Mouse (Mus musculus) liver, embryonic 15.5 days (tissue): ENCODE results near the gene Dock2. TPM values are rescaled to one million over a fixed set of nuclear protein-coding genes. Genes with fewer than 3 reads are reported as not detected.

Source experiments
- ATAC-seq: fragments of 200-750 bp; cut with Nextera tagmentation; 2 replicates; pipeline ENCODE4 v1.8.0; 2017; ENCODE audit warnings: moderate number of reproducible peaks, mild to moderate bottlenecking, moderate library complexity; ENCODE audit not compliant: insufficient read depth
- H3K27ac ChIP-seq: fragments of 300-500 bp; sonication (generic); replicated peaks from 2 replicates; pipeline ENCODE4 v1.5.1; 2015; ENCODE audit warnings: mild to moderate bottlenecking, inconsistent platforms
- H3K27me3 ChIP-seq: fragments of 300-500 bp; sonication (generic); 2 replicates; pipeline ENCODE4 v1.6.1; 2015; ENCODE audit warnings: mild to moderate bottlenecking, inconsistent platforms
- H3K36me3 ChIP-seq: fragments of 300-500 bp; sonication (generic); replicated peaks from 2 replicates; pipeline ENCODE4 v1.6.1; 2015; ENCODE audit warnings: moderate library complexity, mild to moderate bottlenecking, inconsistent platforms
- H3K4me1 ChIP-seq: fragments of 300-500 bp; sonication (generic); replicated peaks from 2 replicates; pipeline ENCODE4 v1.6.1; 2015; ENCODE audit warnings: inconsistent platforms
- H3K4me2 ChIP-seq: fragments of 300-500 bp; sonication (generic); 2 replicates; pipeline ENCODE4 v1.6.1; 2015; ENCODE audit warnings: moderate library complexity, mild to moderate bottlenecking, inconsistent platforms
- H3K4me3 ChIP-seq: fragments of 300-500 bp; sonication (generic); replicated peaks from 2 replicates; pipeline ENCODE4 v1.5.1; 2015; ENCODE audit warnings: mild to moderate bottlenecking, inconsistent platforms
- H3K9ac ChIP-seq: fragments of 300-500 bp; sonication (generic); 2 replicates; pipeline ENCODE4 v1.6.1; 2015; ENCODE audit warnings: moderate library complexity, mild to moderate bottlenecking, inconsistent platforms
- H3K9me3 ChIP-seq: fragments of 300-500 bp; sonication (generic); replicated peaks from 2 replicates; pipeline ENCODE4 v1.6.1; 2016; ENCODE audit warnings: inconsistent platforms
- WGBS: fragments of 180-500 bp; shearing (Covaris S2); methylation state at CpG from one replicate; pipeline ENCODE4 v1.1.7; 2015; ENCODE audit warnings: mixed read lengths; ENCODE audit not compliant: insufficient replicate concordance; 5-methylcytosine and 5-hydroxymethylcytosine counted together
- polyA plus RNA-seq: library from polyadenylated mRNA; unstranded; fragments of >200 nt; fragmentation: Nextera tagmentation; extraction: Ambion mirVana; gene quantifications from 2 replicates; pipeline ENCODE4 v1.2.1, GENCODE M21; 2015

The Dock2 gene
- polyA plus RNA-seq, 1 experiment from 2014 or later = 4.6 TPM

- no peak overlapping the region for H3K4me2 ChIP-seq
- H3K36me3 ChIP-seq = no peaks in the 10 kb centered on the region
- no peaks in the 10 kb centered on the region for H3K4me1 ChIP-seq
- H3K4me3 ChIP-seq = no peak overlapping the region
- WGBS = 57% methylated on average over 5 of the region's 5 CpGs
- H3K27me3 ChIP-seq = no peaks in the 10 kb centered on the region
- H3K9ac ChIP-seq = no peak overlapping the region
- H3K9me3 ChIP-seq = no peaks in the 10 kb centered on the region
- H3K27ac ChIP-seq = no peak overlapping the region
- ATAC-seq = no peak
Measured at GRCm38 (mm10) chr11:34427212-34427611, 356.5 kb downstream of the Dock2 start.

GRCm38 (mm10) chr11:34424546-34424945 lies 359.1 kb downstream of the Dock2 start:
- 63% methylated on average over 1 of the region's 1 CpGs for WGBS
- Histone ChIP-seq H3K27ac (no peak overlapping the region), H3K4me2 (no peak overlapping the region), H3K9ac (no peak overlapping the region), H3K4me3 (no peak overlapping the region), H3K36me3 (no peaks in the 10 kb centered on the region), H3K4me1 (no peaks in the 10 kb centered on the region), H3K27me3 (no peaks in the 10 kb centered on the region), H3K9me3 (no peaks in the 10 kb centered on the region)
- no peak for ATAC-seq

- Histone ChIP-seq H3K4me3 (no peak overlapping the region), H3K9ac (no peak overlapping the region), H3K4me1 (no peaks in the 10 kb centered on the region), H3K4me2 (no peak overlapping the region), H3K36me3 (no peaks in the 10 kb centered on the region), H3K9me3 (no peaks in the 10 kb centered on the region), H3K27me3 (no peaks in the 10 kb centered on the region), H3K27ac (no peak overlapping the region)
- no peak for ATAC-seq
- WGBS = 78% methylated on average over 6 of the region's 6 CpGs
Measured at GRCm38 (mm10) chr11:34421061-34421460, 362.6 kb downstream of the Dock2 start.

GRCm38 (mm10) chr11:34416619-34416979 lies 367.1 kb downstream of the Dock2 start:
- H3K4me1 ChIP-seq = no peaks in the 10 kb centered on the region
- no peak overlapping the region for H3K4me2 ChIP-seq
- no peaks in the 10 kb centered on the region for H3K36me3 ChIP-seq
- ATAC-seq = no peak
- WGBS = 69% methylated on average over 3 of the region's 3 CpGs
- no peaks in the 10 kb centered on the region for H3K9me3 ChIP-seq
- H3K9ac ChIP-seq = no peak overlapping the region
- no peak overlapping the region for H3K27ac ChIP-seq
- H3K4me3 ChIP-seq = no peak overlapping the region
- H3K27me3 ChIP-seq = no peaks in the 10 kb centered on the region

- WGBS = 66% methylated on average over 9 of the region's 9 CpGs
- Histone ChIP-seq H3K27ac (no peak overlapping the region), H3K27me3 (no peaks in the 10 kb centered on the region), H3K4me3 (no peak overlapping the region), H3K9ac (no peak overlapping the region), H3K9me3 (no peaks in the 10 kb centered on the region), H3K36me3 (no peaks in the 10 kb centered on the region), H3K4me2 (no peak overlapping the region), H3K4me1 (no peaks in the 10 kb centered on the region)
- no peak for ATAC-seq
Measured at GRCm38 (mm10) chr11:34415884-34416618, 367.6 kb downstream of the Dock2 start.

- WGBS = 32% methylated on average over 5 of the region's 5 CpGs
- no peak for ATAC-seq
- H3K9ac ChIP-seq = no peak overlapping the region
- no peak overlapping the region for H3K27ac ChIP-seq
- no peaks in the 10 kb centered on the region for H3K27me3 ChIP-seq
- H3K4me2 ChIP-seq = no peak overlapping the region
- H3K36me3 ChIP-seq = no peaks in the 10 kb centered on the region
- no peaks in the 10 kb centered on the region for H3K4me1 ChIP-seq
- H3K9me3 ChIP-seq = no peaks in the 10 kb centered on the region
- H3K4me3 ChIP-seq = no peak overlapping the region
Measured at GRCm38 (mm10) chr11:34406850-34407249, 376.8 kb downstream of the Dock2 start.

GRCm38 (mm10) chr11:34406309-34406708 lies 377.4 kb downstream of the Dock2 start:
- Histone ChIP-seq H3K4me1 (no peaks in the 10 kb centered on the region), H3K4me2 (no peak overlapping the region), H3K27me3 (no peaks in the 10 kb centered on the region), H3K9me3 (no peaks in the 10 kb centered on the region), H3K9ac (no peak overlapping the region), H3K27ac (no peak overlapping the region), H3K36me3 (no peaks in the 10 kb centered on the region), H3K4me3 (no peak overlapping the region)
- WGBS = 65% methylated on average over 8 of the region's 8 CpGs
- no peak for ATAC-seq

GRCm38 (mm10) chr11:34405311-34405710 lies 378.4 kb downstream of the Dock2 start:
- Histone ChIP-seq H3K27ac (no peak overlapping the region), H3K4me1 (no peaks in the 10 kb centered on the region), H3K27me3 (no peaks in the 10 kb centered on the region), H3K4me3 (no peak overlapping the region), H3K4me2 (no peak overlapping the region), H3K9me3 (no peaks in the 10 kb centered on the region), H3K36me3 (no peaks in the 10 kb centered on the region), H3K9ac (no peak overlapping the region)
- no peak for ATAC-seq
- 49% methylated on average over 1 of the region's 1 CpGs for WGBS

GRCm38 (mm10) chr11:34401343-34401742 lies 382.3 kb downstream of the Dock2 start:
- Histone ChIP-seq H3K36me3 (no peaks in the 10 kb centered on the region), H3K4me2 (no peak overlapping the region), H3K27me3 (no peaks in the 10 kb centered on the region), H3K4me1 (no peaks in the 10 kb centered on the region), H3K9ac (no peak overlapping the region), H3K4me3 (no peak overlapping the region), H3K27ac (no peak overlapping the region), H3K9me3 (no peaks in the 10 kb centered on the region)
- 81% methylated on average over 8 of the region's 8 CpGs for WGBS
- ATAC-seq = no peak

GRCm38 (mm10) chr11:34398555-34398954 lies 385.1 kb downstream of the Dock2 start:
- Histone ChIP-seq H3K4me1 (no peaks in the 10 kb centered on the region), H3K27me3 (no peaks in the 10 kb centered on the region), H3K9me3 (no peaks in the 10 kb centered on the region), H3K27ac (no peak overlapping the region), H3K4me2 (no peak overlapping the region), H3K4me3 (no peak overlapping the region), H3K9ac (no peak overlapping the region), H3K36me3 (no peaks in the 10 kb centered on the region)
- 10% methylated on average over 2 of the region's 2 CpGs for WGBS
- ATAC-seq = no peak

GRCm38 (mm10) chr11:34397661-34398060 lies 386.0 kb downstream of the Dock2 start:
- ATAC-seq = no peak
- 60% methylated on average over 5 of the region's 5 CpGs for WGBS

GRCm38 (mm10) chr11:34395802-34396201 lies 387.9 kb downstream of the Dock2 start:
- no peak overlapping the region for H3K27ac ChIP-seq
- no peak overlapping the region for H3K4me2 ChIP-seq
- no peak overlapping the region for H3K9ac ChIP-seq
- no peak overlapping the region for H3K4me3 ChIP-seq
- H3K9me3 ChIP-seq = no peaks in the 10 kb centered on the region
- no peaks in the 10 kb centered on the region for H3K4me1 ChIP-seq
- no peak for ATAC-seq
- H3K36me3 ChIP-seq = no peaks in the 10 kb centered on the region
- WGBS = 42% methylated on average over 3 of the region's 3 CpGs
- no peaks in the 10 kb centered on the region for H3K27me3 ChIP-seq

More at GRCm38 (mm10) chr11:34397661-34398060, 386.0 kb downstream of the Dock2 start:
- Histone ChIP-seq H3K9ac (no peak overlapping the region), H3K36me3 (no peaks in the 10 kb centered on the region), H3K27ac (no peak overlapping the region), H3K4me1 (no peaks in the 10 kb centered on the region), H3K4me3 (no peak overlapping the region), H3K9me3 (no peaks in the 10 kb centered on the region), H3K4me2 (no peak overlapping the region), H3K27me3 (no peaks in the 10 kb centered on the region)
